Mouse (Mus musculus): ENCODE measurements at regions not wholly inside any gene's neighbourhood (a gene's known extent, or its start where the extent isn't known, plus 50 kb on each side); places are given as distances from the start of the nearest gene placed in this dataset.

DNA sequence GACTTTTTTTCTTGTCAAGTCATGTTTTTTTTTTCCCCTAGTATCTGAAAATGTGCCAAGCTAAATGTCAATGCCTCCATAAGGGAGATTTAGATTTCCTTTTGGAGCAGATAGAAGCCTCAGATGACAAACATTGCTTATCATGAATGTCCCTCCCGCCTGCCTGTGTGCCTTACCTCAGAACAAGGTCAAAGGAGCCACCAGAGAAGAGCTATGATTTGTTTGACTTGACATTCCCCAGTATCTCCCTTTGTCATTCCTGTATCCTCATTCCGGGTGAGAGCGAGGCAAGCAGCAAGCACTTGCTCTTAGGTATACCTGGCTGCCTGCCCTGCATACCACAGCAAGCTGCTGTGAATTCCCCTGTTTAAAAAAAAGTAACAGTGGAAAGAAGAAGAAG is 246.9 kb upstream of the Usp25 start:
- H3K4me3 ChIP-seq (ENCODE audit: low read depth, low read length) = no peak overlapping the region
- no peaks in the 10 kb centered on the region for H3K27me3 ChIP-seq (ENCODE audit: control insufficient read depth, insufficient read depth, low read length)
- no peak overlapping the region for H3K4me2 ChIP-seq (replicated peaks; ENCODE audit: low read depth, low read length)
- no peak overlapping the region for H3K9ac ChIP-seq (replicated peaks; ENCODE audit: low read depth, low read length)
- no peaks in the 10 kb centered on the region for H3K36me3 ChIP-seq (ENCODE audit: control insufficient read depth, insufficient read depth, low read length)
- no peak overlapping the region for H3K27ac ChIP-seq (ENCODE audit: low read length)
- 44% methylated on average over 3 of the region's 3 CpGs for WGBS
- H3K9me3 ChIP-seq (ENCODE audit: control insufficient read depth, low read depth, low read length) = no peaks in the 10 kb centered on the region
- 0 out of 2 replicates have a peak, but pooled peaks cover 2% of the 10 kb centered on the region for H3K4me1 ChIP-seq (ENCODE audit: control insufficient read depth, insufficient read depth, low read length)
- ATAC-seq (ENCODE audit: insufficient number of reproducible peaks, insufficient read depth, low FRiP score, low read depth) = no peak

DNA sequence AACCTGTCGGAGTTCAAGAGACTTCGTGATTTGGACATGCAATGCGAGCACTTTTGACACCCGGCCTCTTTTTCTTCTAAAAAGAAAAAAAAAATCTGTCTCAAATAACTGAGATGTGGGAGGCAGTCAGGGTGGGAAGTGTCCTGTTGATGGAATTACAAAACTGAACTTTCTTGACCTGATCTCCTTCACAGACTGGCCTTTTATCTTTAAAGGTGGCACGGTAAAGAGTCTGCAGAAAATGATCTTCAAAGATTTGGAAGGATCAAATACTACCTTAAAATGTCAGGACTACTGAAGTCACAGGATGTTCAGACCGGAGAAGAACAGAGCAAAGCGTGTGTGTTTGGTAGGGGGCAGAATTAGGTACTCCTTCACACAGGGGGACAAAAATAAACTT is 248.0 kb upstream of the Usp25 start:
- H3K9me3 ChIP-seq (ENCODE audit: control insufficient read depth, low read depth, low read length) = no peaks in the 10 kb centered on the region
- H3K27me3 ChIP-seq (ENCODE audit: control insufficient read depth, insufficient read depth, low read length) = no peaks in the 10 kb centered on the region
- H3K4me3 ChIP-seq (ENCODE audit: low read depth, low read length) = no peak overlapping the region
- H3K9ac ChIP-seq (replicated peaks; ENCODE audit: low read depth, low read length) = no peak overlapping the region
- H3K27ac ChIP-seq (ENCODE audit: low read length) = no peak overlapping the region
- ATAC-seq (ENCODE audit: insufficient number of reproducible peaks, insufficient read depth, low FRiP score, low read depth) = no peak
- 17% methylated on average over 7 of the region's 7 CpGs for WGBS
- H3K4me2 ChIP-seq (replicated peaks; ENCODE audit: low read depth, low read length) = no peak overlapping the region; the same call in 1 of the 2 replicates
- no peaks in the 10 kb centered on the region for H3K36me3 ChIP-seq (ENCODE audit: control insufficient read depth, insufficient read depth, low read length)
- H3K4me1 ChIP-seq (ENCODE audit: control insufficient read depth, insufficient read depth, low read length) = 0 out of 2 replicates have a peak, but pooled peaks cover 2% of the 10 kb centered on the region

DNA sequence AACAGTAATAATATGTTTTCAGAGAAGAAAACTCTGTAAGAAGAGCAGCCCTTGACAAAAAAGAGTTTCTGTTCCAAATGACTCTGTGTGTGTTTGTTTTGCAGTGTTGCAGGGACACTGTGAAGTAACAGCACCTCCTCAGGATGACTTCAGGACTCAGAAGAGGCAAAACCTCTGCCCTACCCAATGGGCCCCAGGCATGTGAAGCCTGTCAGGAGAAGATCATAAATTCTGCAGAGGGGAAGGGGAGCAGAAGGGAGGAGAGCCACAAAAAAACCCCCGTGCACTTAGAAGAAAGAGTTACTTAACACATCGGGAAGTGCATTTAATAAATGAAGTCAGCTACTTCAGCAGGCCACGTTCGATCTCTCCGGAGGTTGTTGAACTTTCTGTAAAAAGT is 248.5 kb upstream of the Usp25 start:
- Histone ChIP-seq H3K36me3 (ENCODE audit: control insufficient read depth, insufficient read depth, low read length) (no peaks in the 10 kb centered on the region), H3K4me1 (ENCODE audit: control insufficient read depth, insufficient read depth, low read length) (0 out of 2 replicates have a peak, but pooled peaks cover 2% of the 10 kb centered on the region), H3K4me2 (replicated peaks; ENCODE audit: low read depth, low read length) (no peak overlapping the region), H3K9me3 (ENCODE audit: control insufficient read depth, low read depth, low read length) (no peaks in the 10 kb centered on the region), H3K27ac (ENCODE audit: low read length) (no peak overlapping the region), H3K4me3 (ENCODE audit: low read depth, low read length) (no peak overlapping the region), H3K27me3 (ENCODE audit: control insufficient read depth, insufficient read depth, low read length) (no peaks in the 10 kb centered on the region), H3K9ac (replicated peaks; ENCODE audit: low read depth, low read length) (no peak overlapping the region)
- WGBS = 13% methylated on average over 5 of the region's 5 CpGs
- ATAC-seq (ENCODE audit: insufficient number of reproducible peaks, insufficient read depth, low FRiP score, low read depth) = no peak

DNA sequence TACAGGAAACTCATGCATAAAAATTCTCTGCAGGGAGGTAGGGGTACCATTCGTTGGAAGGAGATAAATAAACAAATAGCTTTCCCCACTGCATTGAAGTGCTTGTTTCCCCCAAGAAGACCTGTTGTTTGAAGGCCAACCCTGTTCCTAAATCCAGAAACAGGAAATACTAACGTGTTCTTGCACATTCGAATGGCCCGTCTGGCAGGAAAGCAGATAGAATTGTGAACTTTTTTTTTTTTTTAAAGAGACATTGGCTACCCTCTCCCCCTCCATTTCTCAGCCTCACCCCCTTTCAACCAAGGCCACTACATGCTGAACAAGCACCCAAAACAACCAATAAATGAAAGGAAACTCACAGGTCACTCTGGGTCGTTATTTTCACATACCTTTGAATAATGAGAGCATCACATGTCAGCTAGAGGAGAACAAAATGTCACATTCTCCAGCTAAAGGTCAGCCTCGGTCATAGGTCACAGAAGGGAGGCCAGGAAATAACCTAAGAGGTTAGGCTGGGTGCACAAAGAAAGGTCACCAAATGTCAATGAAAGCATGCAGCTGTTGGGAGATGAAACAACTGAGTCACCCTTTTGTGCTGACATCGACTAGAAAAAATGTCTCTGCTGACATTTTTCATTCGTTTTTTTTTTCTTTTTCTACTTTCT is 250.8 kb upstream of the Usp25 start:
- H3K4me3 ChIP-seq (ENCODE audit: low read depth, low read length) = no peak overlapping the region
- H3K27me3 ChIP-seq (ENCODE audit: control insufficient read depth, insufficient read depth, low read length) = no peaks in the 10 kb centered on the region
- H3K36me3 ChIP-seq (ENCODE audit: control insufficient read depth, insufficient read depth, low read length) = no peaks in the 10 kb centered on the region
- H3K9me3 ChIP-seq (ENCODE audit: control insufficient read depth, low read depth, low read length) = no peaks in the 10 kb centered on the region
- H3K9ac ChIP-seq (replicated peaks; ENCODE audit: low read depth, low read length) = no peak overlapping the region
- ATAC-seq (ENCODE audit: insufficient number of reproducible peaks, insufficient read depth, low FRiP score, low read depth) = no peak
- no peak overlapping the region for H3K27ac ChIP-seq (ENCODE audit: low read length)
- 19% methylated on average over 8 of the region's 8 CpGs for WGBS
- 0 out of 2 replicates have a peak, but pooled peaks cover 2% of the 10 kb centered on the region for H3K4me1 ChIP-seq (ENCODE audit: control insufficient read depth, insufficient read depth, low read length)
- H3K4me2 ChIP-seq (replicated peaks; ENCODE audit: low read depth, low read length) = no peak overlapping the region

DNA sequence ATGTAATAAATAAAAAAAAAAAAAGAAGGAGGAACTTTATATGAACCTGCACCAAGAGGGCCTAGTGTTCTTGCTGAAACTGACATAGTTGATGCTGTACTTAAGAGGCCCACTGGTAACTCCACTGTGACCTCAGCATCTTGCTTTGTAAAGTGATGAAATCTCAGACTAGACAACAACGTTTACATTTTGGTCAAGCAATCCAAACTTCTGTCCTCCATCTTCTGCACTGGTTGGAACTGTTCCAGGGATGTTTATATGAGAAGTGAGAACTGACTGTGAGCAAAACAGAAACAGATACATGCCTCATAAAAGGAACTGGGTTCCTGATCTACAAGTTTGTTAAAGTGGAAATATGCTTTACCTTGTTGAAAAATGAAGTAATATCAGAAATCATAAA is 251.7 kb upstream of the Usp25 start:
- Histone ChIP-seq H3K36me3 (ENCODE audit: control insufficient read depth, insufficient read depth, low read length) (no peaks in the 10 kb centered on the region), H3K4me1 (ENCODE audit: control insufficient read depth, insufficient read depth, low read length) (0 out of 2 replicates have a peak, but pooled peaks cover 2% of the 10 kb centered on the region), H3K27ac (ENCODE audit: low read length) (no peak overlapping the region), H3K4me3 (ENCODE audit: low read depth, low read length) (no peak overlapping the region), H3K4me2 (replicated peaks; ENCODE audit: low read depth, low read length) (no peak overlapping the region), H3K9ac (replicated peaks; ENCODE audit: low read depth, low read length) (no peak overlapping the region), H3K9me3 (ENCODE audit: control insufficient read depth, low read depth, low read length) (no peaks in the 10 kb centered on the region), H3K27me3 (ENCODE audit: control insufficient read depth, insufficient read depth, low read length) (no peaks in the 10 kb centered on the region)
- no peak for ATAC-seq (ENCODE audit: insufficient number of reproducible peaks, insufficient read depth, low FRiP score, low read depth)
- WGBS = 52% methylated on average over 1 of the region's 1 CpGs

DNA sequence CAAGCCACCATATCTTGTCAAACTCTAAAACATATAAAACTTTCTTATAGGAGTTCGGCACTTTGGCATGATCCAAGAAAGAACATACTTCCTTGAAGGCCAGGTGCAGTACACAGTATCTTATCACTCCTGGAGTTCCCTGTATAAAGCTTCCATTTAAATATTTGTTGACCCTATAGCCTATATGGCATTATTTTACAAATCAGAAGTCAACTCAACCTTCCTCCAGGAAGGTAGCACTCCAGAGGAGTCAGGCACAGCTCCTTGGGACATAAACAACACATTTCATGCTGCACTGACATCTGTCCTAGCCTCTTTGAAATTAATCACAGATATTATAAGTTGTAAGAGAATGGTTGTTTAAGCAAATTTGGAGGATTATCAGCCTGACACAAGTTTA is 252.5 kb upstream of the Usp25 start:
- Histone ChIP-seq H3K27me3 (ENCODE audit: control insufficient read depth, insufficient read depth, low read length) (no peaks in the 10 kb centered on the region), H3K4me3 (ENCODE audit: low read depth, low read length) (no peak overlapping the region), H3K27ac (ENCODE audit: low read length) (no peak overlapping the region), H3K36me3 (ENCODE audit: control insufficient read depth, insufficient read depth, low read length) (no peaks in the 10 kb centered on the region), H3K4me1 (ENCODE audit: control insufficient read depth, insufficient read depth, low read length) (0 out of 2 replicates have a peak, but pooled peaks cover 2% of the 10 kb centered on the region), H3K9me3 (ENCODE audit: control insufficient read depth, low read depth, low read length) (no peaks in the 10 kb centered on the region), H3K4me2 (replicated peaks; ENCODE audit: low read depth, low read length) (no peak overlapping the region), H3K9ac (replicated peaks; ENCODE audit: low read depth, low read length) (no peak overlapping the region)
- no peak for ATAC-seq (ENCODE audit: insufficient number of reproducible peaks, insufficient read depth, low FRiP score, low read depth)
- 74% methylated on average over 1 of the region's 1 CpGs for WGBS

DNA sequence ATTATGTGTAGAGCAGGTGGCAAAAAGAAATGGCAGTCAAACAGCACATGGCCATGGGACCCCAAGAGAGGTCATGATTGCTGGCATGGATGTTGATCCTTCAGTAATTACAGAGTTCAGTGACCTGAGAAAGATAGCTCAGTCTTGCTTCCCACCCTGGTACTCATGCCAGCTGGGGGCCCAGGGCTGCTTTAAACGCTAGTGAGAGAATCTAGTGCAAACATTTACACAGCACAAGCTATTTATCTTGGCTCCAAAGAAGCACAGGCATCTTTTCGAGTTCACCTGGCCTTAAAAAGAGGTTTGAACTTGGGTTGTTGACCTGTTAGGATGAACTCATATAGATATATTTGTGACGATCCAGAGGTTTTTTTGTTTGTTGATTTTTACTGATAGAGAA is 258.6 kb upstream of the Usp25 start:
- no peak overlapping the region for H3K27ac ChIP-seq (ENCODE audit: low read length)
- 0 out of 2 replicates have a peak, but pooled peaks have one; percentile 53 for ATAC-seq (ENCODE audit: insufficient number of reproducible peaks, insufficient read depth, low FRiP score, low read depth)
- no peak overlapping the region for H3K9ac ChIP-seq (replicated peaks; ENCODE audit: low read depth, low read length)
- H3K4me1 ChIP-seq (ENCODE audit: control insufficient read depth, insufficient read depth, low read length) = no peaks in the 10 kb centered on the region
- no peak overlapping the region for H3K4me2 ChIP-seq (replicated peaks; ENCODE audit: low read depth, low read length)
- H3K4me3 ChIP-seq (ENCODE audit: low read depth, low read length) = no peak overlapping the region
- H3K27me3 ChIP-seq (ENCODE audit: control insufficient read depth, insufficient read depth, low read length) = no peaks in the 10 kb centered on the region
- no peaks in the 10 kb centered on the region for H3K9me3 ChIP-seq (ENCODE audit: control insufficient read depth, low read depth, low read length)
- no peaks in the 10 kb centered on the region for H3K36me3 ChIP-seq (ENCODE audit: control insufficient read depth, insufficient read depth, low read length)
- WGBS = 17% methylated on average over 3 of the region's 3 CpGs

DNA sequence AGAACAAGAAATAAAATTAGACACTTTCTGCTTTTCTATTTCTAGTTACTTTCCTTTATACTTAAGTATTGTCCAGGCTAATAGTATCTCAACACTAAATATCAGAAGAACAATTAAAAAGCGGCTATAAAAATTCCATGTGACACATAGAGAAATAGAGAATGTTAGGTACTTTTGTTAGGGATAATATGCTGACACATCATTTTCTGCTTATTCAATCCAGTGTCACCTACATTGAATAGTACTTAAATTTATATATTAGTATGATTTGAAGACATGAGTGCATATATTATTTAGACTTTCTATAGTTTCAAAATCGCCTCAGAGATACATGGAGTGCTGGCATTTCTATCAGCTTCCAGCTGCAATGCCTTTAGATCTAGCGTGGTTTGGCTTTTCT is 267.1 kb upstream of the Usp25 start:
- 0 out of 2 replicates have a peak, but pooled peaks cover 2% of the 10 kb centered on the region for H3K9me3 ChIP-seq (ENCODE audit: control insufficient read depth, low read depth, low read length)
- H3K27ac ChIP-seq (ENCODE audit: low read length) = no peak overlapping the region
- H3K27me3 ChIP-seq (ENCODE audit: control insufficient read depth, insufficient read depth, low read length) = no peaks in the 10 kb centered on the region
- H3K9ac ChIP-seq (replicated peaks; ENCODE audit: low read depth, low read length) = no peak overlapping the region
- WGBS = 94% methylated on average over 3 of the region's 3 CpGs
- H3K36me3 ChIP-seq (ENCODE audit: control insufficient read depth, insufficient read depth, low read length) = no peaks in the 10 kb centered on the region
- H3K4me2 ChIP-seq (replicated peaks; ENCODE audit: low read depth, low read length) = no peak overlapping the region
- no peak for ATAC-seq (ENCODE audit: insufficient number of reproducible peaks, insufficient read depth, low FRiP score, low read depth)
- no peaks in the 10 kb centered on the region for H3K4me1 ChIP-seq (ENCODE audit: control insufficient read depth, insufficient read depth, low read length)
- no peak overlapping the region for H3K4me3 ChIP-seq (ENCODE audit: low read depth, low read length)

DNA sequence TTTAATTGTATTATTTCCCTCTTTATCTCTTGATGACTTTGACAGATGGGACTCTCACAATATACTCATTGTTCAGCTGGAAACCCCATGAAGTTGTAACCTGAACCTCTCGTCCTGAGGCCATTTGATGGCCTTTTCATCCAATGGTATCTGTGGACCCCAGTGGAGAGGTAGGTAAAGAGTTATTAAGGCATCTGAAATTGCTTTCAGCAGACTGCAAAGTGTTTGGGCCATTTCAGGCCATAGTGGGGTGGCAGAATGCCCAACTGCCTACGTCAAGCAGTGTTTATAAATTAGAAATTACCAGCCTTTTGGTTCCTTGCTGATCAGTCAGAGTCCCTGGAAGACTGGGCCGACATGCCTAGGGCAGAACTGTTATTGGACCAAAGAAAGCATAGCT is 272.4 kb upstream of the Usp25 start:
- Histone ChIP-seq H3K9me3 (ENCODE audit: control insufficient read depth, low read depth, low read length) (no peaks in the 10 kb centered on the region), H3K4me1 (ENCODE audit: control insufficient read depth, insufficient read depth, low read length) (no peaks in the 10 kb centered on the region), H3K9ac (replicated peaks; ENCODE audit: low read depth, low read length) (no peak overlapping the region), H3K27me3 (ENCODE audit: control insufficient read depth, insufficient read depth, low read length) (no peaks in the 10 kb centered on the region), H3K4me2 (replicated peaks; ENCODE audit: low read depth, low read length) (no peak overlapping the region), H3K36me3 (ENCODE audit: control insufficient read depth, insufficient read depth, low read length) (no peaks in the 10 kb centered on the region), H3K4me3 (ENCODE audit: low read depth, low read length) (no peak overlapping the region), H3K27ac (ENCODE audit: low read length) (no peak overlapping the region)
- ATAC-seq (ENCODE audit: insufficient number of reproducible peaks, insufficient read depth, low FRiP score, low read depth) = no peak
- 73% methylated on average over 3 of the region's 3 CpGs for WGBS

Measured in stomach, embryonic 14.5 days (tissue).